Mouse (Mus musculus) embryonic facial prominence, embryonic 13.5 days (tissue): Measurements from ENCODE around the gene Cgrrf1. TPM values are rescaled to one million over a fixed set of nuclear protein-coding genes. Genes with fewer than 3 reads are reported as not detected.

Experiments used
- ATAC-seq: fragments of 200-750 bp; cut with Nextera tagmentation; 2 replicates; pipeline ENCODE4 v1.8.0; 2017; ENCODE audit warnings: low read depth; ENCODE audit not compliant: insufficient number of reproducible peaks, insufficient read depth, low FRiP score, low TSS enrichment
- H3K27ac ChIP-seq: fragments of 300-500 bp; sonication (generic); 2 replicates; pipeline ENCODE4 v1.5.1; 2015; ENCODE audit warnings: moderate library complexity, mild to moderate bottlenecking, inconsistent platforms
- H3K27me3 ChIP-seq: fragments of 300-500 bp; sonication (generic); 2 replicates; pipeline ENCODE4 v1.6.1; 2015; ENCODE audit warnings: mild to moderate bottlenecking, inconsistent platforms
- H3K36me3 ChIP-seq: fragments of 300-500 bp; sonication (generic); 2 replicates; pipeline ENCODE4 v1.6.1; 2015; ENCODE audit warnings: mild to moderate bottlenecking, inconsistent platforms
- H3K4me1 ChIP-seq: fragments of 300-500 bp; sonication (generic); 2 replicates; pipeline ENCODE4 v1.6.1; 2015; ENCODE audit warnings: inconsistent platforms
- H3K4me2 ChIP-seq: fragments of 300-500 bp; sonication (generic); 2 replicates; pipeline ENCODE4 v1.6.1; 2015; ENCODE audit warnings: moderate library complexity, mild to moderate bottlenecking, inconsistent platforms
- H3K4me3 ChIP-seq: fragments of 300-500 bp; sonication (generic); 2 replicates; pipeline ENCODE4 v1.5.1; 2015; ENCODE audit warnings: mild to moderate bottlenecking, inconsistent platforms
- H3K9ac ChIP-seq: fragments of 300-500 bp; sonication (generic); 2 replicates; pipeline ENCODE4 v1.6.1; 2015; ENCODE audit warnings: mild to moderate bottlenecking, inconsistent platforms
- H3K9me3 ChIP-seq: fragments of 300-500 bp; sonication (generic); 2 replicates; pipeline ENCODE4 v1.6.1; 2016; ENCODE audit warnings: inconsistent platforms
- WGBS: fragments of 180-500 bp; shearing (Covaris S2); methylation state at CpG from one replicate; pipeline ENCODE4 v1.1.7; 2015; ENCODE audit warnings: mixed read lengths; 5-methylcytosine and 5-hydroxymethylcytosine counted together
- polyA plus RNA-seq: library from polyadenylated mRNA; unstranded; fragments of >200 nt; fragmentation: Nextera tagmentation; extraction: Ambion mirVana; gene quantifications from 2 replicates; pipeline ENCODE4 v1.2.1, GENCODE M21; 2015

The Cgrrf1 gene
- polyA plus RNA-seq, 1 experiment from 2014 or later: 20.1 TPM

DNA sequence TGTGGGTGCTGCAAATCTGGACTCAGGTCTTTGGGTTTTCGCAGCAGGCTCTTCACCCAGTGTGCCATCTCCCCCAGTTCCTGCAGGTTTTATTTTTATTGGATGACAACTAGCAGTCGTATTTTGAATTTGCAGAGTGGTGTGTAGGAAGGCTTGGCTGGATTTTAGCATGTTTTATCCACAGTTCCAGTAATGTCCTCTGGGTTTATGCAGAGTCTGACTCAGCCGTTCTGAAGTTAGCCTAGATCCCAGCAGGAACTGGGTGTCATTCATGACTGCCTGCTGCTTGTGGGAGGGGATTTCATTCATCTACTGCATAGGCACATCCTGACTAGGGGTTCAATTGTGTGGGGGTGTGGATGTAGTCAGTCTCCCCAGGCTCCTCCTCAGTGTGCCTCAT lies 66.7 kb downstream of the Cgrrf1 start:
- H3K4me3 ChIP-seq: no peak overlapping the region
- no peak overlapping the region for H3K9ac ChIP-seq
- H3K4me1 ChIP-seq: peaks cover 26% of the 10 kb centered on the region
- no peak overlapping the region for H3K27ac ChIP-seq
- WGBS: 67% methylated on average over 3 of the region's 3 CpGs
- peaks cover 3% of the 10 kb centered on the region; the same call in 1 of the 2 replicates for H3K36me3 ChIP-seq
- H3K4me2 ChIP-seq: no peak overlapping the region
- H3K9me3 ChIP-seq: 0 out of 2 replicates have a peak, but pooled peaks cover 3% of the 10 kb centered on the region
- no peaks in the 10 kb centered on the region for H3K27me3 ChIP-seq
- ATAC-seq: no peak

DNA sequence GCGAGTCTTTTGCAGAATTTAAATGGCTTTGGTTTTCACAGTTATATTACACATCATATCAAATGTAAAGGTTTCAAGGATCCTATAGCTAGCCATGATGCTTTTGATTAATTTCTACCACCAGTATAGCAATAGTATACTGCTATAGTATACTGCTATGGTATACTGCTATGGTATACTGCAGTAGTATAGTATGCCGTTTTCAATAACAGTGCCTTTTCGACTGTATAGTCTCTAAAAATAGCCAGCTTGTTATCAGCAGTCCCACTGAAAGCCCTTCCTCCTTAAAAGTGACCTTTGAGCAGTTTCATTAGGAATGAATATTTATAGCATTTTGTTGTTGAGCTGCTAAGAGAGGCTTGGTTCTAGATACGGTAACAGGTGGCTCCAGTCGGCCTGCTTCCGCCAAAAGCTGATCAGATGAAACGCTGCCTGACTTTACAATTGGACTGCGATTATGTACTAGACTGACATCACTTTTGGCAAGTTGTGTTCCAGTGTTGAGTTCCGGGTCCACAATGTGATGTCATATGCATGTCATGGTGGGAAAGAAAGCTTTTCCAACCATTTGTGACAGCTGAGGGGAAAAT lies 70.7 kb downstream of the Cgrrf1 start:
- Histone ChIP-seq H3K9me3 (0 out of 2 replicates have a peak, but pooled peaks cover 3% of the 10 kb centered on the region), H3K36me3 (no peaks in the 10 kb centered on the region), H3K4me1 (peaks cover 8% of the 10 kb centered on the region), H3K4me2 (no peak overlapping the region), H3K4me3 (no peak overlapping the region), H3K27ac (no peak overlapping the region), H3K9ac (no peak overlapping the region), H3K27me3 (no peaks in the 10 kb centered on the region)
- no peak for ATAC-seq
- WGBS: 93% methylated on average over 9 of the region's 9 CpGs

Other genes with a start within 250 kb of the Cgrrf1 start
- gene Cdkn3, start 71.6 kb upstream of the Cgrrf1 start, polyA plus RNA-seq: 45.6 and 51.3 TPM in 2 replicates
- 196 and 198 TPM in 2 replicates for gene Cnih1, start 43.7 kb upstream of the Cgrrf1 start, polyA plus RNA-seq
- gene Gmfb, start 9.9 kb upstream of the Cgrrf1 start, polyA plus RNA-seq: 70.9 and 83.4 TPM in 2 replicates
- 10.2 and 12.3 TPM in 2 replicates for gene Samd4, start 50.7 kb downstream of the Cgrrf1 start, polyA plus RNA-seq